Mouse (Mus musculus) hindbrain, embryonic 14.5 days (tissue): ENCODE results near the gene Ddo. TPM values are rescaled to one million over a fixed set of nuclear protein-coding genes. Genes with fewer than 3 reads are reported as not detected.

Source experiments
- ATAC-seq: fragments of 200-750 bp; cut with Nextera tagmentation; 2 replicates; pipeline ENCODE4 v1.8.0; 2017; ENCODE audit warnings: moderate number of reproducible peaks, mild to moderate bottlenecking, moderate TSS enrichment, moderate library complexity; ENCODE audit not compliant: low FRiP score
- DNase-seq: peaks from one replicate; pipeline ENCODE4 v3.0.0-alpha.2; 2015; ENCODE audit warnings: low spot score
- H3K27ac ChIP-seq: fragments of 300-500 bp; sonication (generic); 2 replicates; pipeline ENCODE4 v1.5.1; 2014; ENCODE audit warnings: mild to moderate bottlenecking, moderate library complexity
- H3K27me3 ChIP-seq: fragments of 300-500 bp; sonication (generic); 2 replicates; pipeline ENCODE4 v1.6.1; 2014; ENCODE audit warnings: mild to moderate bottlenecking, low read length, mixed read lengths; ENCODE audit not compliant: control insufficient read depth, insufficient read depth
- H3K36me3 ChIP-seq: fragments of 300-500 bp; sonication (generic); replicated peaks from 2 replicates; pipeline ENCODE4 v1.6.1; 2014; ENCODE audit not compliant: control insufficient read depth, insufficient read depth
- H3K4me1 ChIP-seq: fragments of 300-500 bp; sonication (generic); replicated peaks from 2 replicates; pipeline ENCODE4 v1.6.1; 2014; ENCODE audit warnings: antibody characterized with exemption, low read length, mixed read lengths; ENCODE audit not compliant: control insufficient read depth, insufficient read depth
- H3K4me2 ChIP-seq: fragments of 300-500 bp; sonication (generic); replicated peaks from 2 replicates; pipeline ENCODE4 v1.6.1; 2014; ENCODE audit warnings: mild to moderate bottlenecking, moderate library complexity
- H3K4me3 ChIP-seq: fragments of 300-500 bp; sonication (generic); replicated peaks from 2 replicates; pipeline ENCODE4 v1.5.1; 2014; ENCODE audit warnings: mild to moderate bottlenecking, low read length
- H3K9ac ChIP-seq: fragments of 300-500 bp; sonication (generic); 2 replicates; pipeline ENCODE4 v1.6.1; 2014
- H3K9me3 ChIP-seq: fragments of 300-500 bp; sonication (generic); 2 replicates; pipeline ENCODE4 v1.6.1; 2016; ENCODE audit warnings: low read length; ENCODE audit not compliant: control insufficient read depth
- WGBS: fragments of 180-500 bp; shearing (Covaris S2); extraction: QIAGEN DNeasy Blood & Tissue Kit; methylation state at CpG from one replicate; pipeline ENCODE4 v1.1.7; 2014; 5-methylcytosine and 5-hydroxymethylcytosine counted together
- polyA plus RNA-seq: library from polyadenylated mRNA; unstranded; fragments of >200 nt; fragmentation: Nextera tagmentation; extraction: Ambion mirVana; gene quantifications from 2 replicates; pipeline ENCODE4 v1.2.1, GENCODE M21; 2014

Ddo gene
- polyA plus RNA-seq, 1 experiment from 2014 or later = 1.7 TPM

GRCm38 (mm10) chr10:40688266-40688665 lies 58.5 kb downstream of the Ddo start:
- peaks cover 6% of the 10 kb centered on the region; the same call in 1 of the 2 replicates for H3K4me1 ChIP-seq
- ATAC-seq (no peak), DNase-seq (no peak)
- no peak overlapping the region for H3K4me3 ChIP-seq
- H3K9ac ChIP-seq = no peak overlapping the region
- 83% methylated on average over 6 of the region's 6 CpGs for WGBS
- no peaks in the 10 kb centered on the region for H3K27me3 ChIP-seq
- H3K27ac ChIP-seq = peak overlapping the region; percentile 45; the same call in 1 of the 2 replicates
- H3K9me3 ChIP-seq = 0 out of 2 replicates have a peak, but pooled peaks cover 4% of the 10 kb centered on the region
- H3K36me3 ChIP-seq = no peaks in the 10 kb centered on the region
- no peak overlapping the region for H3K4me2 ChIP-seq

- WGBS = 28% methylated on average over 1 of the region's 1 CpGs
- DNase-seq (no peak), ATAC-seq (no peak)
- Histone ChIP-seq H3K27me3 (no peaks in the 10 kb centered on the region), H3K36me3 (no peaks in the 10 kb centered on the region), H3K4me2 (no peak overlapping the region), H3K27ac (peak overlapping the region; percentile 45; the same call in 1 of the 2 replicates), H3K4me1 (0 out of 2 replicates have a peak, but pooled peaks cover under 1% of the 10 kb centered on the region), H3K9ac (no peak overlapping the region), H3K9me3 (0 out of 2 replicates have a peak, but pooled peaks cover 4% of the 10 kb centered on the region), H3K4me3 (no peak overlapping the region)
These were observed 59.1 kb downstream of the Ddo start for GRCm38 (mm10) chr10:40688873-40689272.

- no peaks in the 10 kb centered on the region for H3K4me1 ChIP-seq
- no peak overlapping the region for H3K4me2 ChIP-seq
- no peak overlapping the region for H3K9ac ChIP-seq
- no peaks in the 10 kb centered on the region for H3K9me3 ChIP-seq
- H3K36me3 ChIP-seq = no peaks in the 10 kb centered on the region
- H3K27ac ChIP-seq = no peak overlapping the region
- no peak for ATAC-seq
- H3K27me3 ChIP-seq = no peaks in the 10 kb centered on the region
- no peak overlapping the region for H3K4me3 ChIP-seq
- no peak for DNase-seq
- 80% methylated on average over 4 of the region's 4 CpGs for WGBS
These were observed 68.8 kb downstream of the Ddo start for GRCm38 (mm10) chr10:40698652-40699051.

GRCm38 (mm10) chr10:40711127-40711526 lies 81.3 kb downstream of the Ddo start:
- Histone ChIP-seq H3K27me3 (no peaks in the 10 kb centered on the region), H3K36me3 (no peaks in the 10 kb centered on the region), H3K4me1 (no peaks in the 10 kb centered on the region), H3K4me3 (no peak overlapping the region), H3K27ac (no peak overlapping the region), H3K9ac (no peak overlapping the region), H3K9me3 (no peaks in the 10 kb centered on the region), H3K4me2 (no peak overlapping the region)
- no peak for ATAC-seq
- WGBS = 89% methylated on average over 7 of the region's 7 CpGs
- no peak for DNase-seq

GRCm38 (mm10) chr10:40713018-40713608 lies 83.3 kb downstream of the Ddo start:
- Histone ChIP-seq H3K36me3 (no peaks in the 10 kb centered on the region), H3K27me3 (no peaks in the 10 kb centered on the region), H3K9ac (no peak overlapping the region), H3K4me1 (no peaks in the 10 kb centered on the region), H3K4me3 (no peak overlapping the region), H3K27ac (no peak overlapping the region), H3K4me2 (no peak overlapping the region), H3K9me3 (no peaks in the 10 kb centered on the region)
- 35% methylated on average over 9 of the region's 9 CpGs for WGBS
- DNase-seq (no peak), ATAC-seq (peak; percentile 59; the same call in 1 of the 2 replicates)

- DNase-seq = no peak
- Histone ChIP-seq H3K4me1 (no peaks in the 10 kb centered on the region), H3K27me3 (no peaks in the 10 kb centered on the region), H3K27ac (no peak overlapping the region), H3K9me3 (no peaks in the 10 kb centered on the region), H3K4me2 (no peak overlapping the region), H3K4me3 (no peak overlapping the region), H3K9ac (no peak overlapping the region), H3K36me3 (no peaks in the 10 kb centered on the region)
- 89% methylated on average over 9 of the region's 9 CpGs for WGBS
- no peak for ATAC-seq
These were observed 84.0 kb downstream of the Ddo start for GRCm38 (mm10) chr10:40713829-40714228.

GRCm38 (mm10) chr10:40715151-40715550 lies 85.3 kb downstream of the Ddo start:
- no peak for ATAC-seq
- Histone ChIP-seq H3K4me2 (no peak overlapping the region), H3K9ac (no peak overlapping the region), H3K4me3 (no peak overlapping the region), H3K36me3 (no peaks in the 10 kb centered on the region), H3K9me3 (no peaks in the 10 kb centered on the region), H3K4me1 (no peaks in the 10 kb centered on the region), H3K27me3 (no peaks in the 10 kb centered on the region), H3K27ac (no peak overlapping the region)
- WGBS = 88% methylated on average over 4 of the region's 4 CpGs
- no peak for DNase-seq

GRCm38 (mm10) chr10:40716296-40716695 lies 86.5 kb downstream of the Ddo start:
- no peak for ATAC-seq
- H3K27me3 ChIP-seq = no peaks in the 10 kb centered on the region
- WGBS = 69% methylated on average over 8 of the region's 8 CpGs

GRCm38 (mm10) chr10:40716713-40717112 lies 86.9 kb downstream of the Ddo start:
- H3K27me3 ChIP-seq = no peaks in the 10 kb centered on the region
- 0 out of 2 replicates have a peak, but pooled peaks cover 4% of the 10 kb centered on the region for H3K4me1 ChIP-seq
- no peaks in the 10 kb centered on the region for H3K9me3 ChIP-seq
- ATAC-seq (no peak), DNase-seq (no peak)
- H3K4me3 ChIP-seq = no peak overlapping the region
- H3K9ac ChIP-seq = no peak overlapping the region
- no peaks in the 10 kb centered on the region for H3K36me3 ChIP-seq
- H3K4me2 ChIP-seq = no peak overlapping the region
- H3K27ac ChIP-seq = no peak overlapping the region
- 91% methylated on average over 3 of the region's 3 CpGs for WGBS

More at GRCm38 (mm10) chr10:40716296-40716695, 86.5 kb downstream of the Ddo start:
- 0 out of 2 replicates have a peak, but pooled peaks cover 4% of the 10 kb centered on the region for H3K4me1 ChIP-seq
- H3K36me3 ChIP-seq = no peaks in the 10 kb centered on the region
- H3K9ac ChIP-seq = no peak overlapping the region
- H3K9me3 ChIP-seq = no peaks in the 10 kb centered on the region
- H3K4me2 ChIP-seq = no peak overlapping the region
- H3K27ac ChIP-seq = no peak overlapping the region
- H3K4me3 ChIP-seq = no peak overlapping the region
- no peak for DNase-seq
